Comparison of ENCODE assay signal across 8 mouse cellular contexts in genomic region chr11:59839459-59840126, GRCm38 (mm10). TPM values are rescaled to one million over a fixed set of nuclear protein-coding genes. Genes with fewer than 3 reads are reported as not detected.
DNase-seq lines count a peak whose midpoint lies in the region; ATAC-seq lines count a peak whose summit lies in the region.

Gene Cops3 (minus strand): TSS chr11:59839838.

- 1% methylated on average over 42 of the region's 43 CpGs for WGBS in hindbrain, embryonic 16.5 days
- under 1% methylated on average over 43 of the region's 43 CpGs for WGBS in macrophage (ENCODE audit: missing documents)

- peak within 1 kb of the TSS; percentile 61 for H3K4me3 ChIP-seq in hindbrain, embryonic 16.5 days (ENCODE audit: low read length)
- H3K4me3 ChIP-seq in macrophage (ENCODE audit: inconsistent target): peak within 1 kb of the TSS; percentile 72

- peak within 1 kb of the TSS; percentile 71 for H3K4me2 ChIP-seq in hindbrain, embryonic 16.5 days (ENCODE audit: low read length)

- H3K4me1 ChIP-seq in hindbrain, embryonic 16.5 days (ENCODE audit: control insufficient read depth, insufficient read depth, low read depth, low read length): peaks cover 17% of the 10 kb centered on the region

- H3K36me3 ChIP-seq in hindbrain, embryonic 16.5 days (ENCODE audit: control insufficient read depth, insufficient read depth, low read length): peaks cover 11% of the 10 kb centered on the region
- H3K36me3 ChIP-seq in macrophage (ENCODE audit: inconsistent target): peaks cover 10% of the 10 kb centered on the region; the same call in 1 of the 2 replicates

- H3K9ac ChIP-seq in hindbrain, embryonic 16.5 days (ENCODE audit: low read depth, low read length): peak within 1 kb of the TSS; percentile 78

- peak; percentile 97 for ATAC-seq in hindbrain, embryonic 16.5 days

- H3K9me3 ChIP-seq in hindbrain, embryonic 16.5 days (ENCODE audit: control insufficient read depth, low read length): no peaks in the 10 kb centered on the region

- no peaks in the 10 kb centered on the region for H3K27me3 ChIP-seq in hindbrain, embryonic 16.5 days (replicated peaks; ENCODE audit: control insufficient read depth, insufficient read depth, low read length)

- DNase-seq in WW6 (ENCODE audit: low read depth, low spot score): peak; percentile 97
- DNase-seq in cerebellum, postnatal 4 days (ENCODE audit: low spot score in 2 of 2): peak; percentile 83 to 94
- peak; percentile 96 for DNase-seq in gastrocnemius, adult 18-20 months (ENCODE audit: low spot score)
- DNase-seq in left cerebral cortex, adult 18-20 months (ENCODE audit: low spot score in 2 of 2): peak; percentile 92 to 95
- peak; percentile 97 for DNase-seq in right cerebral cortex, adult 18-20 months
- peak; percentile 89 for DNase-seq in urinary bladder, postnatal 10 days (ENCODE audit: low spot score)

- peaks cover 86% of the 10 kb centered on the region for H3K79me2 ChIP-seq in macrophage (ENCODE audit: inconsistent target)

- H3K27ac ChIP-seq in hindbrain, embryonic 16.5 days (ENCODE audit: low read depth, low read length): peak within 1 kb of the TSS; percentile 92
- peak within 1 kb of the TSS; percentile 84 for H3K27ac ChIP-seq in macrophage

RNA-seq across cellular contexts. Expression of gene Cops3, which starts in this region (rescaled TPM):
- total RNA-seq in gastrocnemius, adult 18-20 months (2021): 10 to 100 TPM; 85.3 to 89.1 TPM
- polyA plus RNA-seq in hindbrain, embryonic 16.5 days (2015; fragmentation: Nextera tagmentation; extraction: Ambion mirVana): 178 and 181 TPM in 2 replicates
- 10 to 100 TPM; 70.7 to 71.1 TPM for total RNA-seq in left cerebral cortex, adult 18-20 months (2021)
- total RNA-seq in macrophage (2018; cell fraction: chromatin; rRNA removed): 10 to 100 TPM in 25 of 26 experiments, 1 to 10 TPM in 1; 9.6 to 93.0 (median 46.0) TPM
- total RNA-seq in macrophage (2018; cell fraction: cytosol; rRNA removed): 10 to 100 TPM; 19.7 to 39.2 (median 31.1) TPM
- 10 to 100 TPM; 11.4 to 57.3 (median 28.0) TPM for total RNA-seq in macrophage (2018; cell fraction: nucleus; rRNA removed)
- 33.4 to 53.8 TPM (median 52.0 TPM) in 3 replicates for polyA plus RNA-seq in macrophage (2018)

Comparison
In these comparisons a context has a peak if more than half of its experiments do, and no peak if none do; other contexts are left out.
1. Peak in every context shown above with its lines: DNase-seq, ATAC-seq, H3K4me3 ChIP-seq and H3K27ac ChIP-seq.